Mouse (Mus musculus) midbrain, embryonic 16.5 days (tissue): ENCODE results near the gene Rplp0. TPM values are rescaled to one million over a fixed set of nuclear protein-coding genes. Genes with fewer than 3 reads are reported as not detected.

Experiments used
- ATAC-seq: fragments of 200-750 bp; cut with Nextera tagmentation; 2 replicates; pipeline ENCODE4 v1.8.0; 2017; ENCODE audit warnings: moderate TSS enrichment
- H3K27ac ChIP-seq: fragments of 300-500 bp; sonication (generic); 2 replicates; pipeline ENCODE4 v1.5.1; 2014; ENCODE audit warnings: mild to moderate bottlenecking, low read length, mixed read lengths
- H3K27me3 ChIP-seq: fragments of 300-500 bp; sonication (generic); 2 replicates; pipeline ENCODE4 v1.6.1; 2014; ENCODE audit warnings: low read depth, low read length, mixed read lengths; ENCODE audit not compliant: control insufficient read depth, insufficient read depth
- H3K36me3 ChIP-seq: fragments of 300-500 bp; sonication (generic); 2 replicates; pipeline ENCODE4 v1.6.1; 2014; ENCODE audit warnings: mild to moderate bottlenecking, low read length, moderate library complexity, mixed read lengths; ENCODE audit not compliant: control insufficient read depth, insufficient read depth
- H3K4me1 ChIP-seq: fragments of 300-500 bp; sonication (generic); 2 replicates; pipeline ENCODE4 v1.6.1; 2014; ENCODE audit warnings: mild to moderate bottlenecking, low read length, mixed read lengths; ENCODE audit not compliant: control insufficient read depth, insufficient read depth
- H3K4me2 ChIP-seq: fragments of 300-500 bp; sonication (generic); 2 replicates; pipeline ENCODE4 v1.6.1; 2014; ENCODE audit warnings: mild to moderate bottlenecking, low read length, mixed read lengths
- H3K4me3 ChIP-seq: fragments of 300-500 bp; sonication (generic); 2 replicates; pipeline ENCODE4 v1.5.1; 2014; ENCODE audit warnings: low read depth, mild to moderate bottlenecking, low read length, moderate library complexity, mixed read lengths
- H3K9ac ChIP-seq: fragments of 300-500 bp; sonication (generic); 2 replicates; pipeline ENCODE4 v1.6.1; 2014; ENCODE audit warnings: low read depth, low read length, mixed read lengths
- H3K9me3 ChIP-seq: fragments of 300-500 bp; sonication (generic); replicated peaks from 2 replicates; pipeline ENCODE4 v1.6.1; 2014; ENCODE audit warnings: mild to moderate bottlenecking, low read length, mixed read lengths; ENCODE audit not compliant: control insufficient read depth, poor library complexity, severe bottlenecking
- WGBS: fragments of 180-500 bp; shearing (Covaris S2); extraction: QIAGEN DNeasy Blood & Tissue Kit; methylation state at CpG from one replicate; pipeline ENCODE4 v1.1.7; 2014; 5-methylcytosine and 5-hydroxymethylcytosine counted together
- polyA plus RNA-seq: library from polyadenylated mRNA; unstranded; fragments of >200 nt; fragmentation: Nextera tagmentation; extraction: Ambion mirVana; gene quantifications from 2 replicates; pipeline ENCODE4 v1.2.1, GENCODE M21; 2015

Gene Rplp0
- polyA plus RNA-seq, 1 experiment from 2014 or later: 826 TPM

- no peak overlapping the region for H3K27ac ChIP-seq
- H3K4me2 ChIP-seq: no peak overlapping the region
- no peaks in the 10 kb centered on the region for H3K9me3 ChIP-seq
- 68% methylated on average over 8 of the region's 8 CpGs for WGBS
- no peak overlapping the region for H3K9ac ChIP-seq
- no peaks in the 10 kb centered on the region for H3K36me3 ChIP-seq
- H3K4me1 ChIP-seq: peaks cover 13% of the 10 kb centered on the region
- no peak overlapping the region for H3K4me3 ChIP-seq
- H3K27me3 ChIP-seq: no peaks in the 10 kb centered on the region
- ATAC-seq: no peak
Observed at GRCm38 (mm10) chr5:115534856-115535255, 24.4 kb upstream of the Rplp0 start.

- ATAC-seq: no peak
- WGBS: 34% methylated on average over 7 of the region's 7 CpGs
- peaks cover 13% of the 10 kb centered on the region for H3K4me1 ChIP-seq
- H3K4me2 ChIP-seq: no peak overlapping the region
- no peaks in the 10 kb centered on the region for H3K36me3 ChIP-seq
- no peak overlapping the region for H3K4me3 ChIP-seq
- no peaks in the 10 kb centered on the region for H3K27me3 ChIP-seq
- no peak overlapping the region for H3K27ac ChIP-seq
- H3K9me3 ChIP-seq: no peaks in the 10 kb centered on the region
- no peak overlapping the region for H3K9ac ChIP-seq
Observed at GRCm38 (mm10) chr5:115535635-115536034, 23.6 kb upstream of the Rplp0 start.

- ATAC-seq: peak; percentile 41; the same call in 1 of the 2 replicates
- Histone ChIP-seq H3K9me3 (no peaks in the 10 kb centered on the region), H3K4me1 (peaks cover 7% of the 10 kb centered on the region; the same call in 1 of the 2 replicates), H3K4me3 (no peak overlapping the region), H3K36me3 (no peaks in the 10 kb centered on the region), H3K27me3 (no peaks in the 10 kb centered on the region), H3K4me2 (no peak overlapping the region), H3K27ac (no peak overlapping the region), H3K9ac (no peak overlapping the region)
- WGBS: 74% methylated on average over 13 of the region's 13 CpGs
Observed at GRCm38 (mm10) chr5:115538017-115538692, 21.1 kb upstream of the Rplp0 start.

GRCm38 (mm10) chr5:115538693-115539043 is 20.6 kb upstream of the Rplp0 start:
- H3K4me1 ChIP-seq: peaks cover 7% of the 10 kb centered on the region; the same call in 1 of the 2 replicates
- H3K4me2 ChIP-seq: no peak overlapping the region
- no peak overlapping the region for H3K27ac ChIP-seq
- peak; percentile 80 for ATAC-seq
- no peaks in the 10 kb centered on the region for H3K27me3 ChIP-seq
- no peak overlapping the region for H3K9ac ChIP-seq
- no peaks in the 10 kb centered on the region for H3K9me3 ChIP-seq
- H3K36me3 ChIP-seq: no peaks in the 10 kb centered on the region
- 1% methylated on average over 12 of the region's 12 CpGs for WGBS
- no peak overlapping the region for H3K4me3 ChIP-seq

GRCm38 (mm10) chr5:115542635-115543384 is 16.5 kb upstream of the Rplp0 start:
- no peaks in the 10 kb centered on the region for H3K9me3 ChIP-seq
- no peak for ATAC-seq
- H3K9ac ChIP-seq: no peak overlapping the region
- peaks cover 3% of the 10 kb centered on the region; the same call in 1 of the 2 replicates for H3K4me1 ChIP-seq
- H3K27me3 ChIP-seq: no peaks in the 10 kb centered on the region
- WGBS: 72% methylated on average over 19 of the region's 19 CpGs
- H3K27ac ChIP-seq: no peak overlapping the region
- no peak overlapping the region for H3K4me2 ChIP-seq
- H3K36me3 ChIP-seq: no peaks in the 10 kb centered on the region
- no peak overlapping the region for H3K4me3 ChIP-seq

GRCm38 (mm10) chr5:115543509-115544253 is 15.6 kb upstream of the Rplp0 start:
- Histone ChIP-seq H3K27me3 (no peaks in the 10 kb centered on the region), H3K9ac (peak overlapping the region; percentile 21; the same call in 1 of the 2 replicates), H3K4me1 (no peaks in the 10 kb centered on the region; the same call in 1 of the 2 replicates), H3K4me2 (no peak overlapping the region), H3K27ac (no peak overlapping the region), H3K9me3 (no peaks in the 10 kb centered on the region), H3K36me3 (no peaks in the 10 kb centered on the region), H3K4me3 (no peak overlapping the region)
- ATAC-seq: peak; percentile 73
- 69% methylated on average over 17 of the region's 17 CpGs for WGBS

- Histone ChIP-seq H3K9ac (no peak overlapping the region), H3K4me2 (no peak overlapping the region), H3K36me3 (no peaks in the 10 kb centered on the region), H3K27ac (no peak overlapping the region), H3K4me3 (no peak overlapping the region), H3K4me1 (no peaks in the 10 kb centered on the region; the same call in 1 of the 2 replicates), H3K9me3 (no peaks in the 10 kb centered on the region), H3K27me3 (no peaks in the 10 kb centered on the region)
- 52% methylated on average over 18 of the region's 18 CpGs for WGBS
- no peak for ATAC-seq
Observed at GRCm38 (mm10) chr5:115544655-115545185, 14.5 kb upstream of the Rplp0 start.

- ATAC-seq: no peak
- no peaks in the 10 kb centered on the region for H3K27me3 ChIP-seq
- no peak overlapping the region for H3K4me2 ChIP-seq
- no peaks in the 10 kb centered on the region; the same call in 1 of the 2 replicates for H3K4me1 ChIP-seq
- H3K9me3 ChIP-seq: no peaks in the 10 kb centered on the region
- WGBS: 80% methylated on average over 14 of the region's 14 CpGs
- no peak overlapping the region for H3K27ac ChIP-seq
- H3K9ac ChIP-seq: no peak overlapping the region
- H3K36me3 ChIP-seq: no peaks in the 10 kb centered on the region
- H3K4me3 ChIP-seq: no peak overlapping the region
Observed at GRCm38 (mm10) chr5:115545636-115546035, 13.6 kb upstream of the Rplp0 start.
